Mouse (Mus musculus): Measurements from ENCODE around the gene Plekho1.
"Not testable (repeated sequence)": the region's sequence is repeated elsewhere in the genome, so short reads cannot be mapped to it uniquely, and the experiment has no call there.

Gene Plekho1

GRCm38 (mm10) chr3:95995802-95996428 lies at the start of gene Plekho1:
Gene Plekho1 (minus strand): TSS chr3:95996001.
- DNase-seq (ENCODE audit: low spot score in 2 of 2): peak in 1 of 2 experiments; percentile 43

- DNase-seq (ENCODE audit: low spot score in 2 of 2): not testable (repeated sequence)
These were observed 48.8 kb upstream of the Plekho1 start for GRCm38 (mm10) chr3:96044559-96044958.

GRCm38 (mm10) chr3:96043104-96043503 lies 47.3 kb upstream of the Plekho1 start:
- DNase-seq (ENCODE audit: low spot score in 2 of 2): no peak

- DNase-seq (ENCODE audit: low spot score in 2 of 2): no peak
These were observed 45.3 kb upstream of the Plekho1 start for GRCm38 (mm10) chr3:96041079-96041478.

- DNase-seq (ENCODE audit: low spot score in 2 of 2): no peak
These were observed 44.8 kb upstream of the Plekho1 start for GRCm38 (mm10) chr3:96040663-96041006.

GRCm38 (mm10) chr3:96039857-96040662 lies 44.3 kb upstream of the Plekho1 start:
- no peak for DNase-seq (ENCODE audit: low spot score in 2 of 2)

GRCm38 (mm10) chr3:96038851-96039250 lies 43.0 kb upstream of the Plekho1 start:
- DNase-seq (ENCODE audit: low spot score in 2 of 2): no peak

GRCm38 (mm10) chr3:96038156-96038555 lies 42.4 kb upstream of the Plekho1 start:
- DNase-seq (ENCODE audit: low spot score in 2 of 2): no peak

- no peak for DNase-seq (ENCODE audit: low spot score in 2 of 2)
These were observed 41.0 kb upstream of the Plekho1 start for GRCm38 (mm10) chr3:96036796-96037195.

- no peak for DNase-seq (ENCODE audit: low spot score in 2 of 2)
These were observed 37.2 kb upstream of the Plekho1 start for GRCm38 (mm10) chr3:96033046-96033445.

GRCm38 (mm10) chr3:96032652-96033017 lies 36.8 kb upstream of the Plekho1 start:
- no peak for DNase-seq (ENCODE audit: low spot score in 2 of 2)

- DNase-seq (ENCODE audit: low spot score in 2 of 2): no peak
These were observed 36.3 kb upstream of the Plekho1 start for GRCm38 (mm10) chr3:96031991-96032651.

- DNase-seq (ENCODE audit: low spot score in 2 of 2): no peak
These were observed 34.0 kb upstream of the Plekho1 start for GRCm38 (mm10) chr3:96029766-96030165.

GRCm38 (mm10) chr3:96029336-96029735 lies 33.5 kb upstream of the Plekho1 start:
- DNase-seq (ENCODE audit: low spot score in 2 of 2): no peak

GRCm38 (mm10) chr3:96027875-96028274 lies 32.1 kb upstream of the Plekho1 start:
- DNase-seq (ENCODE audit: low spot score in 2 of 2): no peak

- no peak for DNase-seq (ENCODE audit: low spot score in 2 of 2)
These were observed 31.3 kb upstream of the Plekho1 start for GRCm38 (mm10) chr3:96027145-96027544.

GRCm38 (mm10) chr3:96021421-96022128 lies 25.8 kb upstream of the Plekho1 start:
- DNase-seq (ENCODE audit: low spot score in 2 of 2): no peak

GRCm38 (mm10) chr3:96020735-96021134 lies 24.9 kb upstream of the Plekho1 start:
- DNase-seq (ENCODE audit: low spot score in 2 of 2): no peak

GRCm38 (mm10) chr3:96017461-96017860 lies 21.7 kb upstream of the Plekho1 start:
- DNase-seq (ENCODE audit: low spot score in 2 of 2): no peak

- DNase-seq (ENCODE audit: low spot score in 2 of 2): no peak
These were observed 20.6 kb upstream of the Plekho1 start for GRCm38 (mm10) chr3:96016257-96016889.

GRCm38 (mm10) chr3:96015681-96016080 lies 19.9 kb upstream of the Plekho1 start:
- no peak for DNase-seq (ENCODE audit: low spot score in 2 of 2)

- DNase-seq (ENCODE audit: low spot score in 2 of 2): no peak
These were observed 17.0 kb upstream of the Plekho1 start for GRCm38 (mm10) chr3:96012805-96013204.

Measured in urinary bladder, adult 18-20 months (tissue).